ENCODE assay signal across 20 mouse cellular contexts in genomic region chr4:98489386-98489785, GRCm38 (mm10).
DNase-seq lines count a peak whose midpoint lies in the region; ATAC-seq and TF ChIP-seq lines count a peak whose summit lies in the region.
"Had no signal": no experiment of that assay in that cellular context is flagged by ENCODE, and none has a peak within 500 bp of the region (broad histone marks: within the 10 kb centered on the region; RNA-seq: fewer than 3 reads in every experiment).

No protein-coding gene starts in this region.

- no peak overlapping the region for H3K4me3 ChIP-seq in kidney, postnatal 0 days (replicated peaks; ENCODE audit: low read depth, low read length)
- H3K4me3 ChIP-seq in neural tube, embryonic 15.5 days (replicated peaks): no peak overlapping the region
- H3K4me3 ChIP-seq: erythroblast, embryonic 14.5 days; heart, embryonic 13.5 days; midbrain, embryonic 15.5 days; stomach, embryonic 15.5 days had no signal

- H3K4me1 ChIP-seq in kidney, postnatal 0 days (replicated peaks; ENCODE audit: insufficient read depth, low read length): no peaks in the 10 kb centered on the region
- no peaks in the 10 kb centered on the region for H3K4me1 ChIP-seq in neural tube, embryonic 15.5 days
- H3K4me1 ChIP-seq: midbrain, embryonic 15.5 days; stomach, embryonic 15.5 days had no signal

- no peak for DNase-seq in frontal cortex, postnatal 14 days (ENCODE audit: low spot score in 2 of 2)
- peak; percentile 76 for DNase-seq in kidney, postnatal 0 days (ENCODE audit: low spot score)
- no peak for DNase-seq in kidney, postnatal 4 days
- no peak for DNase-seq in neural tube, embryonic 10.5 days (ENCODE audit: extremely low spot score, low spot score)
- peak; percentile 13 for DNase-seq in telencephalon, adult 2 months (ENCODE audit: low read depth, low spot score)
- DNase-seq: cerebellum, adult 18-20 months; cerebellum, postnatal 36 days; kidney, postnatal 14 days; layer of hippocampus, adult 9-11 months; lung, adult 2 months; spleen, adult 18-20 months; thymus, postnatal 14 days had no signal

- H3K27me3 ChIP-seq in kidney, postnatal 0 days (ENCODE audit: insufficient read depth, low read length): no peaks in the 10 kb centered on the region
- H3K27me3 ChIP-seq in neural tube, embryonic 15.5 days (replicated peaks): no peaks in the 10 kb centered on the region
- H3K27me3 ChIP-seq: heart, embryonic 13.5 days; midbrain, embryonic 15.5 days; stomach, embryonic 15.5 days had no signal

- peak; percentile 83 for ATAC-seq in frontal cortex, adult (ENCODE audit: low TSS enrichment)
- no peak for ATAC-seq in kidney, postnatal 0 days (replicated peaks; ENCODE audit: low FRiP score, low read depth)
- ATAC-seq in neural tube, embryonic 15.5 days (ENCODE audit: low FRiP score): peak; percentile 45; the same call in 1 of the 2 replicates
- ATAC-seq in cerebellum, adult (ENCODE audit: insufficient number of reproducible peaks, low FRiP score, low TSS enrichment): no peak
- ATAC-seq: intestine, embryonic 16.5 days; midbrain, embryonic 15.5 days had no signal

- no peak overlapping the region for H3K27ac ChIP-seq in kidney, postnatal 0 days
- H3K27ac ChIP-seq in neural tube, embryonic 15.5 days (replicated peaks): no peak overlapping the region
- H3K27ac ChIP-seq: heart, embryonic 13.5 days; midbrain, embryonic 15.5 days; stomach, embryonic 15.5 days had no signal

- no peak overlapping the region for H3K9ac ChIP-seq in kidney, postnatal 0 days (ENCODE audit: low read depth, low read length)
- H3K9ac ChIP-seq in neural tube, embryonic 15.5 days (replicated peaks): no peak overlapping the region
- H3K9ac ChIP-seq: heart, embryonic 13.5 days; midbrain, embryonic 15.5 days; stomach, embryonic 15.5 days had no signal

- 24% methylated on average over 1 of the region's 1 CpGs for whole genome bisulfite sequencing in kidney, postnatal 0 days
- 39% methylated on average over 1 of the region's 1 CpGs for WGBS in neural tube, embryonic 15.5 days

- no peaks in the 10 kb centered on the region for H3K9me3 ChIP-seq in kidney, postnatal 0 days (replicated peaks; ENCODE audit: low read length)
- no peaks in the 10 kb centered on the region for H3K9me3 ChIP-seq in neural tube, embryonic 15.5 days (replicated peaks)
- H3K9me3 ChIP-seq: heart, embryonic 13.5 days; midbrain, embryonic 15.5 days; stomach, embryonic 15.5 days had no signal

- H3K36me3 ChIP-seq in kidney, postnatal 0 days (ENCODE audit: insufficient read depth, low read length): no peaks in the 10 kb centered on the region
- no peaks in the 10 kb centered on the region for H3K36me3 ChIP-seq in neural tube, embryonic 15.5 days
- H3K36me3 ChIP-seq: midbrain, embryonic 15.5 days had no signal

- no peak overlapping the region for H3K4me2 ChIP-seq in kidney, postnatal 0 days (ENCODE audit: low read length)
- no peak overlapping the region for H3K4me2 ChIP-seq in neural tube, embryonic 15.5 days
- H3K4me2 ChIP-seq: heart, embryonic 13.5 days; midbrain, embryonic 15.5 days; stomach, embryonic 15.5 days had no signal

- TF ChIP-seq CTCF in kidney, postnatal 0 days (IDR thresholded peaks at IDR 0.05; ENCODE audit: low read depth): peak; percentile 57

Comparison
In these comparisons a context has a peak if more than half of its experiments do, and no peak if none do; other contexts are left out.
1. DNase-seq: peak in kidney, postnatal 0 days (single experiment) and telencephalon, adult 2 months (single experiment); none in frontal cortex, postnatal 14 days (0 of 2), kidney, postnatal 4 days (0 of 2) and neural tube, embryonic 10.5 days (single experiment).
2. ATAC-seq: peak in frontal cortex, adult (single experiment) and neural tube, embryonic 15.5 days (single experiment); none in kidney, postnatal 0 days (single experiment) and cerebellum, adult (single experiment).